Mouse (Mus musculus) cortical plate, adult 2 months (tissue): ENCODE results near the gene Haus2.

Experiments used
- CTCF ChIP-seq: fragments of 200-500 bp; IDR thresholded peaks from 2 replicates; pipeline ENCODE4 v1.5.1; 2011; ENCODE audit warnings: mild to moderate bottlenecking, control low read depth, low read length; ENCODE audit not compliant: insufficient read depth; ENCODE audit errors: extremely low read depth
- POLR2A ChIP-seq: fragments of 200-500 bp; IDR thresholded peaks from 2 replicates; pipeline ENCODE4 v1.6.1; 2011; ENCODE audit warnings: mild to moderate bottlenecking, low read length, control low read depth; ENCODE audit not compliant: insufficient read depth; ENCODE audit errors: extremely low read depth

DNA sequence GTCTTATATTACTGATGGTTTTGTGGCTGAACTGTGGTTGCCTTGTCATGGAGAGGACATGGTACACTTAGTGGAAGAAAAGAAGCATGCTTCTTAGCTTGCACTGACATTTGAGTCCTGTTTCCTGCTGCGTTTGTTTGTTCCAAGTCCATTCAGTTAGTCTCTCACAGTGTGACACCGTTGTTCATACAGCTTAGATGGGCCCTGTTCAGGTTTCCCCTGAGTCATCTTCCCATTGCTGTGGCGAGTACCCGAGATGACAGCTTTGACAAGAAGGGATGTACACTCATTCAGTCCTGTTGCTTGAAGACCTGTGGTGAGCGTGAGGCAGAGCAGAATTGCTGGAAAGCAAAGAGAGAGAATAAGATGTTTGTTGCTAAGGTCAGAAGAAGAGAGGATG is 49.3 kb downstream of the Haus2 start:
- no peak for TF ChIP-seq POLR2A
- TF ChIP-seq CTCF = no peak
